Mouse (Mus musculus): ENCODE measurements around the gene Actrt2. TPM values are rescaled to one million over a fixed set of nuclear protein-coding genes. Genes with fewer than 3 reads are reported as not detected.

The Actrt2 gene
- polyA plus RNA-seq, 1 experiment from 2014 or later, result not detected

GRCm38 (mm10) chr4:154694361-154694760, 26.7 kb upstream of the Actrt2 start:
- H3K4me3 ChIP-seq (ENCODE audit: low read length), result no peak overlapping the region
- no peak overlapping the region for H3K27ac ChIP-seq (ENCODE audit: low read length)
- no peaks in the 10 kb centered on the region for H3K4me1 ChIP-seq (ENCODE audit: insufficient read depth, low read length)
- no peaks in the 10 kb centered on the region for H3K36me3 ChIP-seq (ENCODE audit: insufficient read depth, low read length)
- no peak overlapping the region for H3K9ac ChIP-seq (replicated peaks; ENCODE audit: low read length)
- WGBS, result 89% methylated on average over 5 of the region's 5 CpGs
- H3K4me2 ChIP-seq (replicated peaks; ENCODE audit: low read depth, low read length), result no peak overlapping the region
- no peak for ATAC-seq (ENCODE audit: low FRiP score, low TSS enrichment)
- H3K9me3 ChIP-seq (ENCODE audit: low read length), result no peaks in the 10 kb centered on the region
- H3K27me3 ChIP-seq (ENCODE audit: insufficient read depth, low read length), result no peaks in the 10 kb centered on the region

- no peak overlapping the region for H3K4me2 ChIP-seq (replicated peaks; ENCODE audit: low read depth, low read length)
- H3K27ac ChIP-seq (ENCODE audit: low read length), result no peak overlapping the region
- no peaks in the 10 kb centered on the region for H3K27me3 ChIP-seq (ENCODE audit: insufficient read depth, low read length)
- no peaks in the 10 kb centered on the region for H3K36me3 ChIP-seq (ENCODE audit: insufficient read depth, low read length)
- ATAC-seq (ENCODE audit: low FRiP score, low TSS enrichment), result no peak
- H3K9ac ChIP-seq (replicated peaks; ENCODE audit: low read length), result no peak overlapping the region
- 68% methylated on average over 20 of the region's 20 CpGs for WGBS
- H3K4me1 ChIP-seq (ENCODE audit: insufficient read depth, low read length), result no peaks in the 10 kb centered on the region
- H3K9me3 ChIP-seq (ENCODE audit: low read length), result no peaks in the 10 kb centered on the region
- no peak overlapping the region for H3K4me3 ChIP-seq (ENCODE audit: low read length)
Measured at GRCm38 (mm10) chr4:154693348-154694015, 25.8 kb upstream of the Actrt2 start.

GRCm38 (mm10) chr4:154683068-154683752, 15.5 kb upstream of the Actrt2 start:
- WGBS, result 78% methylated on average over 5 of the region's 5 CpGs
- Histone ChIP-seq H3K4me2 (replicated peaks; ENCODE audit: low read depth, low read length) (no peak overlapping the region), H3K9ac (replicated peaks; ENCODE audit: low read length) (no peak overlapping the region), H3K9me3 (ENCODE audit: low read length) (0 out of 2 replicates have a peak, but pooled peaks cover 3% of the 10 kb centered on the region), H3K4me3 (ENCODE audit: low read length) (no peak overlapping the region), H3K27ac (ENCODE audit: low read length) (no peak overlapping the region), H3K4me1 (ENCODE audit: insufficient read depth, low read length) (no peaks in the 10 kb centered on the region), H3K27me3 (ENCODE audit: insufficient read depth, low read length) (peaks cover 18% of the 10 kb centered on the region), H3K36me3 (ENCODE audit: insufficient read depth, low read length) (no peaks in the 10 kb centered on the region)
- no peak for ATAC-seq (ENCODE audit: low FRiP score, low TSS enrichment)

- H3K36me3 ChIP-seq (ENCODE audit: insufficient read depth, low read length), result no peaks in the 10 kb centered on the region
- no peaks in the 10 kb centered on the region for H3K4me1 ChIP-seq (ENCODE audit: insufficient read depth, low read length)
- H3K4me2 ChIP-seq (replicated peaks; ENCODE audit: low read depth, low read length), result no peak overlapping the region
- H3K27ac ChIP-seq (ENCODE audit: low read length), result no peak overlapping the region
- H3K27me3 ChIP-seq (ENCODE audit: insufficient read depth, low read length), result peaks cover 24% of the 10 kb centered on the region
- H3K9me3 ChIP-seq (ENCODE audit: low read length), result 0 out of 2 replicates have a peak, but pooled peaks cover 3% of the 10 kb centered on the region
- H3K9ac ChIP-seq (replicated peaks; ENCODE audit: low read length), result no peak overlapping the region
- no peak overlapping the region for H3K4me3 ChIP-seq (ENCODE audit: low read length)
- 42% methylated on average over 14 of the region's 14 CpGs for WGBS
- no peak for ATAC-seq (ENCODE audit: low FRiP score, low TSS enrichment)
Measured at GRCm38 (mm10) chr4:154682311-154682710, 14.6 kb upstream of the Actrt2 start.

DNA sequence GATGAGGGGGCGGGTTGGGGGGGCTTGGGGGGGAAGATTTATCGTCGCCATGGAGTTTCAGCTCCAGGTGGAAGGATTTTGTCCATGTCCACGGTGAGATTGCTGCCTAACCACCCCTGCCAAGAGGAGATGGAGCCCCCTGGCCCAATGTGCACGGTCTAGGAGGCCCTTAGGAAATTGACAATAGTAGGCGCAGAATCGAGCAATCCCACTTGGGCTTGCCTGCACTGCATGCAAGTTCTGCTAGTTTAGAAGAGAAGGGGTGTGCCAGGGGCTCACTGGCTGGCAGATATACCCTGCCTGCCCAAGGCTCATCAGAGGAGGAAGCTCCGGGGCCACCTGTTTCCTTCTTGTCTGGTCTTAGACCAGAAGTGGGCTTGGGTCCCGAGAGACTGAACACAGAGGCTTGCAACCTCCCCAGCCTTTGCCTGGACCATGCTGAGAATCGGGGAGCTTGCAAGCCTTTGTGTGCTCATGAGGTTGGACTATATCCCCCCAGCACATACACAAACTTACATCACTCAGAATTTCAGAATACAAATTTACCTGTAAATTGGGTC, 7.9 kb upstream of the Actrt2 start:
- H3K9me3 ChIP-seq (ENCODE audit: low read length), result no peaks in the 10 kb centered on the region
- 69% methylated on average over 10 of the region's 10 CpGs for WGBS
- H3K36me3 ChIP-seq (ENCODE audit: insufficient read depth, low read length), result no peaks in the 10 kb centered on the region
- no peak overlapping the region for H3K4me3 ChIP-seq (ENCODE audit: low read length)
- no peak overlapping the region for H3K4me2 ChIP-seq (replicated peaks; ENCODE audit: low read depth, low read length)
- H3K4me1 ChIP-seq (ENCODE audit: insufficient read depth, low read length), result peaks cover 6% of the 10 kb centered on the region
- ATAC-seq (ENCODE audit: low FRiP score, low TSS enrichment), result no peak
- no peak overlapping the region for H3K27ac ChIP-seq (ENCODE audit: low read length)
- H3K9ac ChIP-seq (replicated peaks; ENCODE audit: low read length), result no peak overlapping the region
- peaks cover 31% of the 10 kb centered on the region for H3K27me3 ChIP-seq (ENCODE audit: insufficient read depth, low read length)

- no peak for ATAC-seq (ENCODE audit: low FRiP score, low TSS enrichment)
- no peaks in the 10 kb centered on the region for H3K9me3 ChIP-seq (ENCODE audit: low read length)
Measured at GRCm38 (mm10) chr4:154674966-154675365, 7.3 kb upstream of the Actrt2 start.

DNA sequence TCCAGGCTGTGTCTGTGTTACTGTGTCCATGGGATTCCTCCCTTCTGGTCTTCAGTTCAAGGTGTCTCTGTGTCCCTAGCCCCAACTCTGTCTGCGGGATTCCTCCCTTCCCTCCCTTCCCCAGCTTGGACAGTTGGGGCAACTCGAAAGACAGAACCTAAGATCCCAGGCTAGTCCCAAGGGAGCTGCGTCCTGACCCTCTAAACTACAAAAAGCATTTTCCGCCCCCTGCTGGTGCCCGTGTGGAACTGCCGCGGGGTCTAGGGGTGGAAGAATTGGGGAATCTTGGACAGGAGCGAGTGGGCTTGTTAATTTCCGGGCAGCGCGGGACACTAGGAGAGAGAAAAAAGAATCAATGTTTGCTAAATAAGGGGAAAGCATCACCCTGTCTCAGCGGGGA, 6.9 kb upstream of the Actrt2 start:
- peaks cover 31% of the 10 kb centered on the region for H3K27me3 ChIP-seq (ENCODE audit: insufficient read depth, low read length)
- no peaks in the 10 kb centered on the region for H3K9me3 ChIP-seq (ENCODE audit: low read length)
- no peak overlapping the region for H3K4me3 ChIP-seq (ENCODE audit: low read length)
- no peak overlapping the region for H3K4me2 ChIP-seq (replicated peaks; ENCODE audit: low read depth, low read length)
- 4% methylated on average over 12 of the region's 12 CpGs for whole genome bisulfite sequencing
- ATAC-seq (ENCODE audit: low FRiP score, low TSS enrichment), result no peak
- peaks cover 6% of the 10 kb centered on the region for H3K4me1 ChIP-seq (ENCODE audit: insufficient read depth, low read length)
- H3K36me3 ChIP-seq (ENCODE audit: insufficient read depth, low read length), result no peaks in the 10 kb centered on the region
- H3K27ac ChIP-seq (ENCODE audit: low read length), result no peak overlapping the region
- no peak overlapping the region for H3K9ac ChIP-seq (replicated peaks; ENCODE audit: low read length)

More at GRCm38 (mm10) chr4:154674966-154675365, 7.3 kb upstream of the Actrt2 start:
- H3K36me3 ChIP-seq (ENCODE audit: insufficient read depth, low read length), result no peaks in the 10 kb centered on the region
- H3K27ac ChIP-seq (ENCODE audit: low read length), result no peak overlapping the region
- H3K4me3 ChIP-seq (ENCODE audit: low read length), result no peak overlapping the region
- H3K9ac ChIP-seq (replicated peaks; ENCODE audit: low read length), result no peak overlapping the region
- 38% methylated on average over 15 of the region's 15 CpGs for WGBS
- H3K4me1 ChIP-seq (ENCODE audit: insufficient read depth, low read length), result peaks cover 6% of the 10 kb centered on the region
- no peak overlapping the region for H3K4me2 ChIP-seq (replicated peaks; ENCODE audit: low read depth, low read length)
- peaks cover 31% of the 10 kb centered on the region for H3K27me3 ChIP-seq (ENCODE audit: insufficient read depth, low read length)

- no peak overlapping the region for H3K4me3 ChIP-seq (ENCODE audit: low read length)
- ATAC-seq (ENCODE audit: low FRiP score, low TSS enrichment), result no peak
- WGBS, result 75% methylated on average over 4 of the region's 4 CpGs
Measured at GRCm38 (mm10) chr4:154673986-154674385, 6.3 kb upstream of the Actrt2 start.

GRCm38 (mm10) chr4:154672027-154672426, 4.4 kb upstream of the Actrt2 start:
- no peak overlapping the region for H3K4me2 ChIP-seq (replicated peaks; ENCODE audit: low read depth, low read length)
- H3K9me3 ChIP-seq (ENCODE audit: low read length), result no peaks in the 10 kb centered on the region
- H3K4me1 ChIP-seq (ENCODE audit: insufficient read depth, low read length), result peaks cover 6% of the 10 kb centered on the region
- H3K4me3 ChIP-seq (ENCODE audit: low read length), result no peak overlapping the region
- H3K27ac ChIP-seq (ENCODE audit: low read length), result peak overlapping the region; percentile 19
- no peaks in the 10 kb centered on the region for H3K36me3 ChIP-seq (ENCODE audit: insufficient read depth, low read length)
- peak; percentile 22; the same call in 1 of the 2 replicates for ATAC-seq (ENCODE audit: low FRiP score, low TSS enrichment)
- WGBS, result 26% methylated on average over 1 of the region's 1 CpGs
- no peak overlapping the region for H3K9ac ChIP-seq (replicated peaks; ENCODE audit: low read length)
- H3K27me3 ChIP-seq (ENCODE audit: insufficient read depth, low read length), result peaks cover 27% of the 10 kb centered on the region

More at GRCm38 (mm10) chr4:154673986-154674385, 6.3 kb upstream of the Actrt2 start:
- H3K4me2 ChIP-seq (replicated peaks; ENCODE audit: low read depth, low read length), result no peak overlapping the region
- H3K9me3 ChIP-seq (ENCODE audit: low read length), result no peaks in the 10 kb centered on the region
- no peak overlapping the region for H3K27ac ChIP-seq (ENCODE audit: low read length)
- H3K4me1 ChIP-seq (ENCODE audit: insufficient read depth, low read length), result peaks cover 6% of the 10 kb centered on the region
- H3K36me3 ChIP-seq (ENCODE audit: insufficient read depth, low read length), result no peaks in the 10 kb centered on the region
- H3K9ac ChIP-seq (replicated peaks; ENCODE audit: low read length), result no peak overlapping the region
- peaks cover 31% of the 10 kb centered on the region for H3K27me3 ChIP-seq (ENCODE audit: insufficient read depth, low read length)

Measured in kidney, embryonic 16.5 days (tissue).